ENCODE assay signal across 9 mouse cellular contexts in the genomic region with DNA sequence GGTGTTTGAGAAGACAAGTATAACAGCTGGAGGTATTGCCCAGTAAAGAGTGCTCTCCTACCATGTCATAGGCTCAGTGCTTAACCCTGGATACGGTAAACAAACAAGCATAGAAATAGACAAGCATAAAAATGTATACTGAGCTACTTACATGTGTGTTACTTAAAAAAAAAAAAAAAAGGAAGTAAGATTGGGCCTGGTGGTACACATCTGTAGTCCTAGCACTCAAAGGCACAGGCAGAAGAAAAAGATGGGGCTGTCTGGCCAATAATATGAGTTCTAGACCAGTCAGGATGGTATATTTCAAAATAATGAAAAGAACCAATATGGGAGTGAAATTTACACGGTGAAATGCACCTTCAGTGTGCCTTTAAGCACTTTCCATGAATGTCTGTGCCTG. TPM values are rescaled to one million over a fixed set of nuclear protein-coding genes. Genes with fewer than 3 reads are reported as not detected.
DNase-seq lines count a peak whose midpoint lies in the region; ATAC-seq and TF ChIP-seq lines count a peak whose summit lies in the region.
"Had no signal": no experiment of that assay in that cellular context is flagged by ENCODE, and none has a peak within 500 bp of the region (broad histone marks: within the 10 kb centered on the region; RNA-seq: fewer than 3 reads in every experiment).

No protein-coding gene starts in this region.

- ATAC-seq in limb, embryonic 12.5 days (ENCODE audit: insufficient number of reproducible peaks, insufficient read depth, low FRiP score, low TSS enrichment, low read depth) = no peak
- no peak for ATAC-seq in embryonic facial prominence, embryonic 12.5 days (ENCODE audit: insufficient number of reproducible peaks, insufficient read depth, low FRiP score, low TSS enrichment)
- no peak for ATAC-seq in hindbrain, embryonic 13.5 days (ENCODE audit: low FRiP score)

- no peaks in the 10 kb centered on the region for H3K9me3 ChIP-seq in limb, embryonic 12.5 days
- no peaks in the 10 kb centered on the region for H3K9me3 ChIP-seq in limb, embryonic 10.5 days (replicated peaks)
- no peaks in the 10 kb centered on the region for H3K9me3 ChIP-seq in embryonic facial prominence, embryonic 12.5 days
- H3K9me3 ChIP-seq in hindbrain, embryonic 13.5 days = no peaks in the 10 kb centered on the region

- no peak for TF ChIP-seq CTCF in cerebellum, adult 2 months (IDR thresholded peaks at IDR 0.05; ENCODE audit: borderline replicate concordance, insufficient read depth, low read depth, low read length)

- H3K9ac ChIP-seq in limb, embryonic 12.5 days (replicated peaks) = no peak overlapping the region
- no peak overlapping the region for H3K9ac ChIP-seq in embryonic facial prominence, embryonic 12.5 days
- no peak overlapping the region for H3K9ac ChIP-seq in hindbrain, embryonic 13.5 days

- no peaks in the 10 kb centered on the region for H3K79me2 ChIP-seq in myocyte (ENCODE audit: control insufficient read depth, insufficient read depth)

- peaks cover 33% of the 10 kb centered on the region for H3K36me3 ChIP-seq in limb, embryonic 12.5 days
- H3K36me3 ChIP-seq in limb, embryonic 10.5 days = peaks cover 35% of the 10 kb centered on the region
- H3K36me3 ChIP-seq in embryonic facial prominence, embryonic 12.5 days = peaks cover 25% of the 10 kb centered on the region
- H3K36me3 ChIP-seq in hindbrain, embryonic 13.5 days = peaks cover 22% of the 10 kb centered on the region
- peaks cover 10% of the 10 kb centered on the region for H3K36me3 ChIP-seq in myocyte (ENCODE audit: control insufficient read depth, insufficient read depth)

- H3K4me3 ChIP-seq in limb, embryonic 12.5 days (replicated peaks) = no peak overlapping the region
- no peak overlapping the region; the same call in 1 of the 2 replicates for H3K4me3 ChIP-seq in limb, embryonic 10.5 days
- H3K4me3 ChIP-seq in embryonic facial prominence, embryonic 12.5 days = no peak overlapping the region
- no peak overlapping the region; the same call in 1 of the 2 replicates for H3K4me3 ChIP-seq in hindbrain, embryonic 13.5 days
- H3K4me3 ChIP-seq in myocyte = peak overlapping the region; percentile 54
- H3K4me3 ChIP-seq in cerebellum, adult 2 months (replicated peaks; ENCODE audit: insufficient read depth, low read depth, low read length) = no peak overlapping the region

- H3K4me1 ChIP-seq in limb, embryonic 12.5 days (replicated peaks) = peaks cover 5% of the 10 kb centered on the region
- H3K4me1 ChIP-seq in limb, embryonic 10.5 days = peaks cover 9% of the 10 kb centered on the region; the same call in 1 of the 2 replicates
- 0 out of 2 replicates have a peak, but pooled peaks cover 4% of the 10 kb centered on the region for H3K4me1 ChIP-seq in embryonic facial prominence, embryonic 12.5 days
- peaks cover 13% of the 10 kb centered on the region for H3K4me1 ChIP-seq in hindbrain, embryonic 13.5 days (replicated peaks)
- H3K4me1 ChIP-seq in cerebellum, adult 2 months (ENCODE audit: control insufficient read depth, insufficient read depth, low read length) = no peaks in the 10 kb centered on the region

- no peak for TF ChIP-seq POLR2A in myocyte (IDR thresholded peaks at IDR 0.05; ENCODE audit: insufficient read length, low read depth)
- no peak for TF ChIP-seq POLR2A in cerebellum, adult 2 months (IDR thresholded peaks at IDR 0.05; ENCODE audit: borderline replicate concordance, insufficient read depth, low read length)

- no peaks in the 10 kb centered on the region for H3K27me3 ChIP-seq in limb, embryonic 12.5 days
- no peaks in the 10 kb centered on the region for H3K27me3 ChIP-seq in limb, embryonic 10.5 days (ENCODE audit: low read depth, poor library complexity, severe bottlenecking)
- no peaks in the 10 kb centered on the region for H3K27me3 ChIP-seq in embryonic facial prominence, embryonic 12.5 days
- no peaks in the 10 kb centered on the region for H3K27me3 ChIP-seq in hindbrain, embryonic 13.5 days
- H3K27me3 ChIP-seq in myocyte (ENCODE audit: control insufficient read depth, insufficient read depth, insufficient read length) = no peaks in the 10 kb centered on the region
- no peaks in the 10 kb centered on the region for H3K27me3 ChIP-seq in cerebellum, adult 2 months (ENCODE audit: control insufficient read depth, insufficient read depth, low read length)

- 78% methylated on average over 2 of the region's 2 CpGs for WGBS in limb, embryonic 12.5 days
- WGBS in limb, embryonic 10.5 days = 90% methylated on average over 2 of the region's 2 CpGs
- 86% methylated on average over 2 of the region's 2 CpGs for WGBS in embryonic facial prominence, embryonic 12.5 days
- WGBS in hindbrain, embryonic 13.5 days = 83% methylated on average over 2 of the region's 2 CpGs
- WGBS in cerebellum, adult 2 months = 76% methylated on average over 2 of the region's 2 CpGs

- H3ac ChIP-seq in myocyte (ENCODE audit: control insufficient read depth, insufficient read length) = no peak overlapping the region

- H3K27ac ChIP-seq in limb, embryonic 12.5 days = no peak overlapping the region
- no peak overlapping the region for H3K27ac ChIP-seq in limb, embryonic 10.5 days
- no peak overlapping the region for H3K27ac ChIP-seq in embryonic facial prominence, embryonic 12.5 days
- no peak overlapping the region for H3K27ac ChIP-seq in hindbrain, embryonic 13.5 days
- H3K27ac ChIP-seq in cerebellum, adult 2 months (ENCODE audit: insufficient read depth, low read length) = no peak overlapping the region

- DNase-seq in limb, embryonic 10.5 days (ENCODE audit: low spot score) = no peak
- DNase-seq in left cerebral cortex, adult 11 months (ENCODE audit: low spot score) = no peak
- no peak for DNase-seq in cerebellum, adult 2 months
- DNase-seq in c-Kit-positive CD71-positive TER-119-positive erythroid progenitor cells, embryonic 14.5 days (ENCODE audit: low spot score) = no peak
- DNase-seq: kidney, adult 11 months had no signal

- peak overlapping the region; percentile 64; the same call in 1 of the 2 replicates for H3K4me2 ChIP-seq in limb, embryonic 12.5 days
- peak overlapping the region; percentile 69 for H3K4me2 ChIP-seq in embryonic facial prominence, embryonic 12.5 days (replicated peaks)
- peak overlapping the region; percentile 60 for H3K4me2 ChIP-seq in hindbrain, embryonic 13.5 days
- peak overlapping the region; percentile 93 for H3K4me2 ChIP-seq in myocyte (ENCODE audit: low read depth)

TF ChIP-seq in myocyte, 11 proteins besides CTCF, POLR2A, EP300 and RAD21:
- no peak for TF ChIP-seq MYOG (IDR thresholded peaks at IDR 0.05; ENCODE audit: control insufficient read depth in 1 of 3, insufficient read depth in 1 of 3, insufficient read length in 2 of 3, low read depth in 2 of 3)
- TF ChIP-seq SRF (IDR thresholded peaks at IDR 0.05; ENCODE audit: control insufficient read depth, insufficient read length, low read depth) = no peak
- no peak for TF ChIP-seq E2F4 (IDR thresholded peaks at IDR 0.05; ENCODE audit: insufficient read depth)
- TF ChIP-seq TCF3 (IDR thresholded peaks at IDR 0.05; ENCODE audit: insufficient read length, low read depth) = no peak
- no peak for TF ChIP-seq MAX (IDR thresholded peaks at IDR 0.05; ENCODE audit: low read depth)
- no peak for TF ChIP-seq MYOD1 (IDR thresholded peaks at IDR 0.05; ENCODE audit: control insufficient read depth in 1 of 3, insufficient read length in 2 of 3, low read depth in 2 of 3)
- TF ChIP-seq CEBPB (IDR thresholded peaks at IDR 0.05; ENCODE audit: insufficient read depth, poor library complexity, severe bottlenecking) = no peak
- no peak for TF ChIP-seq POLR2AphosphoS2 (IDR thresholded peaks at IDR 0.05; ENCODE audit: insufficient read length, low read depth)
- TF ChIP-seq REST (IDR thresholded peaks at IDR 0.05; ENCODE audit: insufficient read depth, insufficient read length) = no peak
- no peak for TF ChIP-seq TCF12 (IDR thresholded peaks at IDR 0.05; ENCODE audit: insufficient read depth, poor library complexity, severe bottlenecking)
- no peak for TF ChIP-seq USF1 (IDR thresholded peaks at IDR 0.05; ENCODE audit: low read depth)
TF ChIP-seq in myocyte: peak in this region for 0.

RNA-seq across cellular contexts. Expression of gene Cep135, which starts 1.5 kb away (rescaled TPM):
- 11.0 and 11.4 TPM in 2 replicates for polyA plus RNA-seq in limb, embryonic 12.5 days (2016; fragmentation: Nextera tagmentation; extraction: Ambion mirVana)
- polyA plus RNA-seq in limb, embryonic 10.5 days (2016; fragmentation: Nextera tagmentation; extraction: Ambion mirVana) = 8.9 and 10.8 TPM in 2 replicates
- polyA plus RNA-seq in embryonic facial prominence, embryonic 12.5 days (2016; fragmentation: Nextera tagmentation; extraction: Ambion mirVana) = 9.8 and 10.8 TPM in 2 replicates
- 3.9 and 4.5 TPM in 2 replicates for polyA plus RNA-seq in hindbrain, embryonic 13.5 days (2015; fragmentation: Nextera tagmentation; extraction: Ambion mirVana)
- polyA plus RNA-seq in myocyte (2012; fragmentation: generic; extraction: Trizol) = 1.1 TPM
- polyA plus RNA-seq in cerebellum, adult 2 months (2012; rRNA removed) = 6.9 and 7.1 TPM in 2 replicates
